Mouse (Mus musculus): ENCODE measurements around the gene Fthl17a.

Gene Fthl17a

GRCm38 (mm10) chrX:85249379-85249778 is at the start of gene Fthl17a:
Fthl17a (plus strand) TSS chrX:85249679.
- DNase-seq (ENCODE audit: low spot score in 2 of 2) = no peak

DNA sequence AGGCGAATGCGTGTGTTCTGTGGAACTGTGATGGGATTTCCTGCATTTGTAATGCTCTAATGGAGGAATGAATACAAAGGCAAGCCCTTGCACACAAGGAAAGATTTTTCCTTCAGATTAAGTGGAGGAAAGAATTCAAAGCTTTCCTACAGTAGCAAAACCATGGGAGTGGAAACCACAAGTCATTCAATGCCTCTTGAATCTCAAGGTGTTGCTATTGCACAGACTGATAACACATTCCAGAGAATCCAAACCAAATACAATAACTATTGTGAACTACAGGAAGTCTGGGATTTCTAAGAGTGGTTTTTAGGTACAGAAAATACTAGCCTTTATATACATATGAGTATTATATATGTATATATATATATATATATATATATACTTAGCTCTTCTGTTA is 42.5 kb upstream of the Fthl17a start:
- DNase-seq (ENCODE audit: low spot score in 2 of 2) = no peak

DNA sequence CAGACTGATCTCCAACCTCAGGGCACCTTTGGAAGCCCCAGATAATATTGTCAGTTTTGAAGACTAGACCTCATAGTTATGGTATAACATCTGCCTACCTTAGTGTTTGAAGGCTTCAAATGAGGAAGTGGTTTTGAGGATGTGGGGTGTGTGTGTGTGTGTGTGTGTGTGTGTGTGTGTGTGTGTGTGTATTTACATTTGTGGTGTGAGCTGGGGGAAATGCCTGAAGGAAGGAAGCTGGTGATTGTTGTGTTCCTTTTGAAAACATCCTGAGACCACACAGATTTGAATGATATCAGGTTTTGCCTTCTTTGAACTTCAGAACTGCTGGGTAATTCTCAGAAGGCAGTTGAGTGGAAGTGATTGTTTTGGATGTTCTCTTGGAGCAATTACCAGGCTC is 22.6 kb upstream of the Fthl17a start:
- DNase-seq (ENCODE audit: low spot score in 2 of 2) = no peak

DNA sequence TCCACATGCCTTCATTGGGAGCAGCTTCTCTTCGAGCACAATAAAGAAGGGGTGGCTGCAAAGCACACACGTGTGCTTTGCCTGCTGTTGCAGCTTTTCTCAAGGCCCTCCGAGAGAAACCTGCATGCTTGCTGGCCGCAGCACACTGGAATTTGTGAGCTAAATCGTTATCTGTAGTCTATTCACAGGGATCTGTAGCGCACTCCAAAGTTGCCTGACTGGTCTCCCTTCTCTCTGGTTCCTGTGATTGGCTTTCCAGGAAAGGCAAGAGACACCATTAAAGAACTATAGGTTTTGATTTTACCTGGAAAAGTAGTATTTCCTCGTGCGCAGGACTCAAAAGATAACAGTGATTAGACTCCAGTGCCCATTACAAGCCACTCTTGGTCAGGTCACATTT is 22.3 kb downstream of the Fthl17a start:
- DNase-seq (ENCODE audit: low spot score in 2 of 2) = no peak

DNA sequence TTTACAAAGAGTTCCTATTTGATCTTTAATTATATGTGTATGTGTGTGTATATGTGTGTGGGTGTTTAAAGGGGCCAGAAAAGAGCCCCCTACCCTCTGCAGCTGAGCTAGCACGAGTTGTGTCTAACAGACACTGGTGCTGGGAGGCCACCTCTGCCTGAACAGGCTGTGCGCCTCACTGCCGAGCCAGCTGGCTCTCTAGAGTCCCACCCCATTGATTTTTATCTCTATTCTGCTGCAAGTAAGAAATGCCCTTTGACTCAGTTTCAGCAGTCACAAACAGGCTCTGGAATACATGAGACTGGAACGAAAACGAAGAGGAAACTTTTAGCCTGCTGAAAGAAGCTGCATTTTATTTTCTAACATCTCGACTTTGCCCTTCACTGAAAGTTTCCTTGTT is 22.8 kb downstream of the Fthl17a start:
- no peak for DNase-seq (ENCODE audit: low spot score in 2 of 2)

DNA sequence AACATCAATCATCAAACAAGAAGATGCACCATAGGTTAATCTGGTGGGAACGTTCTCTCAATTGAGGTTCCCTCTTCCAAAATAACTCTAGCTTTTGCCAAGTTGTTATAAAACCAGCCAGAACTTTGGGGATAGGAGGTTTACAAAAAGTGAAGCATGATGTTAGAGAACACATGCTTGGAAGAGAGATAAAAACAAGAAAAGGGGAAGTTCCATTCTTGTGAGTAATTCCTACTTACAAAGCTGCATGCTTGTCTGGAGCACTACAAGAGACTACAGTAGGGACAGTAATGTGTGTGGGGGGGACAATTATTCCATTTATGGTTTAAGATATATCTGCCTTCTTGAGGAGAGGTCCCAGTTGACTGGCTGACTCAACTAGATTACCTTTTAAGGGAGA is 40.4 kb downstream of the Fthl17a start:
- DNase-seq (ENCODE audit: low spot score in 2 of 2) = no peak

DNA sequence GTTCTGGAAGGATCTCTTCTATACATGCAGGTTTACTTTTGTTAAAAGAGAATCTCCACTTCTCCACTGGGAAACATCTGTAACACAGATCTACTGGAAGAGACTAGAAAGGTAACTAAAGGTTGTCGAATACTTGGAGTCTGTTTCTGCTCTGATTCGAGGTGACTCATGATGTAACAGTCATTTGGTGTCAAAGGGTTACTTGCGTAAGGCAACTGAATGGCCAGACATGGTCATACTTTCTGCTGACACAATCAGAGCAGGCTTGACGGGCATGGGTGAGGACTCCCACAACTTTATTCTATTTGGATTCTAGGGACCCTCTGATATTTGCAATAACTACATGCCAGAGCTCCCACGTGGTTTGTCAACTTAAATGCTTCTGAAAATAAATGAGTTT is 43.3 kb downstream of the Fthl17a start:
- no peak for DNase-seq (ENCODE audit: low spot score in 2 of 2)

DNA sequence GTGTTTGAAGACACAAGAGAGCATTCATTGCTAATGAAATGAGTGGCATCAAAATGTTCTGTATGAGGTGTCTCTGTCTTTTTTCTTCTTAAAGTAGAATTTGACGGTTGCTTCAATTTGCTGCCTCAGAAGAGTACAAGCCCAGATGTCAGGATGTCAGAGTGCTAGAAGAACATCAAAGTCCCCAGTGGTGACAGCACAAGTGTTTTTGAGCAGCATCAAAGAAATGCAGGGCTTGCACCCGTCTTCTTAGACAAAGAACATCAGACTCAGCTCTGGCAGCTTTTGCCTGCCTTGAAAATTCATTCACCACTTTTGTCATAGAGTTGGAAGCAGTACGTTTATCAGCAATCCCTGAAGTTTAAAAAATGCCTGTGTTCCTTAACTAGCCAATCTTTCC is 44.5 kb downstream of the Fthl17a start:
- DNase-seq (ENCODE audit: low spot score in 2 of 2) = no peak

- DNase-seq (ENCODE audit: low spot score in 2 of 2) = no peak
These were observed 55.2 kb downstream of the Fthl17a start for GRCm38 (mm10) chrX:85304674-85305073.

GRCm38 (mm10) chrX:85318576-85318975 is 69.1 kb downstream of the Fthl17a start:
- DNase-seq (ENCODE audit: low spot score in 2 of 2) = no peak

DNA sequence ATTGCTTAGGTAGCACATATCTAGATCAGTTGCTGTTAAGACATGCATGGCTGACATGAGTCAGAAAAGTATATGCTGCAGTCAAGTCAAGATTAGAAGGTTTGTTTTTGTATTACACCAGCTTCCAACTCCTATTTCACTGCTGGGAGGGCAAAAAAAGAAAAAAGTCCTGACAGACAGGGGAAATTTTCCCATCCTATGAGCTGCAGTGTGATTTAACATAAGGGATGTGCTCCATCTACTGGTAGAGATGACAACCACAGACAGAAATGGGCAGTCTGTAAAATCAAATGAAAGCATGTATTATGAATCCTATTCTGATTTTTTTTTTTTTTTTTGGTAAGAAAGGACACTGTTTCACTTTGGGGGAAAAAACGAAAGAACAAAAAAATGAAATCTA is 69.7 kb downstream of the Fthl17a start:
- DNase-seq (ENCODE audit: low spot score in 2 of 2) = no peak
